Mouse (Mus musculus): Measurements from ENCODE around the gene Ets2. TPM values are rescaled to one million over a fixed set of nuclear protein-coding genes. Genes with fewer than 3 reads are reported as not detected.

Gene Ets2
- polyA plus RNA-seq (2012; rRNA removed) = 31.8 and 40.7 TPM in 2 replicates

GRCm38 (mm10) chr16:95701802-95702561 lies at the start of gene Ets2:
TSS of gene Ets2 (plus strand) at chr16:95702075.
- H3K4me3 ChIP-seq (ENCODE audit: extremely low read depth, insufficient read depth, insufficient read length) = peak within 1 kb of the TSS; percentile 84
- no peaks in the 10 kb centered on the region; the same call in 1 of the 2 replicates for H3K4me1 ChIP-seq (ENCODE audit: control insufficient read depth, insufficient read depth, insufficient read length)
- no peaks in the 10 kb centered on the region for H3K27me3 ChIP-seq (ENCODE audit: control insufficient read depth, insufficient read depth, low read length)
- DNase-seq (ENCODE audit: low read depth in 1 of 2, low spot score in 2 of 2) = peak; percentile 74 to 88
- 1% methylated on average over 62 of the region's 64 CpGs for WGBS
- H3K36me3 ChIP-seq (ENCODE audit: control insufficient read depth, insufficient read depth, low read length) = peaks cover 2% of the 10 kb centered on the region; the same call in 1 of the 2 replicates
- peak within 1 kb of the TSS; percentile 91 for H3K27ac ChIP-seq (ENCODE audit: insufficient read depth, low read length)
- TF ChIP-seq CTCF (IDR thresholded peaks at IDR 0.05; ENCODE audit: extremely low read depth, insufficient read depth, insufficient read length, insufficient replicate concordance) (peak; percentile 87), POLR2A (IDR thresholded peaks at IDR 0.05; ENCODE audit: low read depth, low read length) (peak; percentile 37)

GRCm38 (mm10) chr16:95654204-95654611 lies 47.7 kb upstream of the Ets2 start:
- whole genome bisulfite sequencing = 91% methylated on average over 15 of the region's 15 CpGs
- Histone ChIP-seq H3K4me3 (ENCODE audit: extremely low read depth, insufficient read depth, insufficient read length) (no peak overlapping the region), H3K36me3 (ENCODE audit: control insufficient read depth, insufficient read depth, low read length) (no peaks in the 10 kb centered on the region), H3K27me3 (ENCODE audit: control insufficient read depth, insufficient read depth, low read length) (no peaks in the 10 kb centered on the region), H3K4me1 (ENCODE audit: control insufficient read depth, insufficient read depth, insufficient read length) (no peaks in the 10 kb centered on the region), H3K27ac (ENCODE audit: insufficient read depth, low read length) (no peak overlapping the region)
- no peak for DNase-seq (ENCODE audit: low read depth in 1 of 2, low spot score in 2 of 2)
- no peak for TF ChIP-seq POLR2A (IDR thresholded peaks at IDR 0.05; ENCODE audit: low read depth, low read length)
- no peak for TF ChIP-seq CTCF (IDR thresholded peaks at IDR 0.05; ENCODE audit: extremely low read depth, insufficient read depth, insufficient read length, insufficient replicate concordance)

GRCm38 (mm10) chr16:95656535-95656934 lies 45.3 kb upstream of the Ets2 start:
- H3K27ac ChIP-seq (ENCODE audit: insufficient read depth, low read length) = no peak overlapping the region
- no peak for DNase-seq (ENCODE audit: low read depth in 1 of 2, low spot score in 2 of 2)
- H3K36me3 ChIP-seq (ENCODE audit: control insufficient read depth, insufficient read depth, low read length) = no peaks in the 10 kb centered on the region
- no peaks in the 10 kb centered on the region for H3K4me1 ChIP-seq (ENCODE audit: control insufficient read depth, insufficient read depth, insufficient read length)
- TF ChIP-seq POLR2A (IDR thresholded peaks at IDR 0.05; ENCODE audit: low read depth, low read length) (no peak), CTCF (IDR thresholded peaks at IDR 0.05; ENCODE audit: extremely low read depth, insufficient read depth, insufficient read length, insufficient replicate concordance) (no peak)
- WGBS = 98% methylated on average over 4 of the region's 4 CpGs
- no peaks in the 10 kb centered on the region for H3K27me3 ChIP-seq (ENCODE audit: control insufficient read depth, insufficient read depth, low read length)
- no peak overlapping the region for H3K4me3 ChIP-seq (ENCODE audit: extremely low read depth, insufficient read depth, insufficient read length)

GRCm38 (mm10) chr16:95657187-95657586 lies 44.7 kb upstream of the Ets2 start:
- H3K4me1 ChIP-seq (ENCODE audit: control insufficient read depth, insufficient read depth, insufficient read length) = no peaks in the 10 kb centered on the region
- no peak overlapping the region for H3K27ac ChIP-seq (ENCODE audit: insufficient read depth, low read length)
- H3K27me3 ChIP-seq (ENCODE audit: control insufficient read depth, insufficient read depth, low read length) = no peaks in the 10 kb centered on the region
- TF ChIP-seq POLR2A (IDR thresholded peaks at IDR 0.05; ENCODE audit: low read depth, low read length) = no peak
- no peak for TF ChIP-seq CTCF (IDR thresholded peaks at IDR 0.05; ENCODE audit: extremely low read depth, insufficient read depth, insufficient read length, insufficient replicate concordance)
- H3K4me3 ChIP-seq (ENCODE audit: extremely low read depth, insufficient read depth, insufficient read length) = no peak overlapping the region
- no peak for DNase-seq (ENCODE audit: low read depth in 1 of 2, low spot score in 2 of 2)
- WGBS = 96% methylated on average over 5 of the region's 5 CpGs
- no peaks in the 10 kb centered on the region for H3K36me3 ChIP-seq (ENCODE audit: control insufficient read depth, insufficient read depth, low read length)

- TF ChIP-seq POLR2A (IDR thresholded peaks at IDR 0.05; ENCODE audit: low read depth, low read length) = no peak
- no peak for TF ChIP-seq CTCF (IDR thresholded peaks at IDR 0.05; ENCODE audit: extremely low read depth, insufficient read depth, insufficient read length, insufficient replicate concordance)
- Histone ChIP-seq H3K4me3 (ENCODE audit: extremely low read depth, insufficient read depth, insufficient read length) (no peak overlapping the region), H3K36me3 (ENCODE audit: control insufficient read depth, insufficient read depth, low read length) (no peaks in the 10 kb centered on the region), H3K4me1 (ENCODE audit: control insufficient read depth, insufficient read depth, insufficient read length) (no peaks in the 10 kb centered on the region), H3K27ac (ENCODE audit: insufficient read depth, low read length) (no peak overlapping the region), H3K27me3 (ENCODE audit: control insufficient read depth, insufficient read depth, low read length) (no peaks in the 10 kb centered on the region)
- DNase-seq (ENCODE audit: low read depth in 1 of 2, low spot score in 2 of 2) = no peak
- WGBS = 92% methylated on average over 5 of the region's 5 CpGs
Measured at GRCm38 (mm10) chr16:95657756-95658155, 44.1 kb upstream of the Ets2 start.

- Histone ChIP-seq H3K4me3 (ENCODE audit: extremely low read depth, insufficient read depth, insufficient read length) (no peak overlapping the region), H3K4me1 (ENCODE audit: control insufficient read depth, insufficient read depth, insufficient read length) (no peaks in the 10 kb centered on the region), H3K27ac (ENCODE audit: insufficient read depth, low read length) (no peak overlapping the region), H3K36me3 (ENCODE audit: control insufficient read depth, insufficient read depth, low read length) (no peaks in the 10 kb centered on the region), H3K27me3 (ENCODE audit: control insufficient read depth, insufficient read depth, low read length) (no peaks in the 10 kb centered on the region)
- DNase-seq (ENCODE audit: low read depth in 1 of 2, low spot score in 2 of 2) = peak; percentile 34 to 69
- 60% methylated on average over 5 of the region's 5 CpGs for WGBS
- TF ChIP-seq CTCF (IDR thresholded peaks at IDR 0.05; ENCODE audit: extremely low read depth, insufficient read depth, insufficient read length, insufficient replicate concordance) = peak; percentile 92
- no peak for TF ChIP-seq POLR2A (IDR thresholded peaks at IDR 0.05; ENCODE audit: low read depth, low read length)
Measured at GRCm38 (mm10) chr16:95658836-95659430, 42.9 kb upstream of the Ets2 start.

GRCm38 (mm10) chr16:95659461-95659860 lies 42.4 kb upstream of the Ets2 start:
- no peak overlapping the region for H3K4me3 ChIP-seq (ENCODE audit: extremely low read depth, insufficient read depth, insufficient read length)
- no peak for DNase-seq (ENCODE audit: low read depth in 1 of 2, low spot score in 2 of 2)
- no peak for TF ChIP-seq POLR2A (IDR thresholded peaks at IDR 0.05; ENCODE audit: low read depth, low read length)
- no peak for TF ChIP-seq CTCF (IDR thresholded peaks at IDR 0.05; ENCODE audit: extremely low read depth, insufficient read depth, insufficient read length, insufficient replicate concordance)
- no peaks in the 10 kb centered on the region for H3K4me1 ChIP-seq (ENCODE audit: control insufficient read depth, insufficient read depth, insufficient read length)
- no peaks in the 10 kb centered on the region for H3K36me3 ChIP-seq (ENCODE audit: control insufficient read depth, insufficient read depth, low read length)
- no peak overlapping the region for H3K27ac ChIP-seq (ENCODE audit: insufficient read depth, low read length)
- 80% methylated on average over 19 of the region's 19 CpGs for WGBS
- no peaks in the 10 kb centered on the region for H3K27me3 ChIP-seq (ENCODE audit: control insufficient read depth, insufficient read depth, low read length)

All from spleen, adult 2 months (tissue).